Mouse (Mus musculus) midbrain, embryonic 15.5 days (tissue): ENCODE measurements around the gene Svbp. TPM values are rescaled to one million over a fixed set of nuclear protein-coding genes. Genes with fewer than 3 reads are reported as not detected.

ENCODE experiments used
- ATAC-seq: fragments of 200-750 bp; cut with Nextera tagmentation; replicated peaks from 2 replicates; pipeline ENCODE4 v1.8.0; 2017; ENCODE audit warnings: moderate TSS enrichment
- H3K27ac ChIP-seq: fragments of 300-500 bp; sonication (generic); 2 replicates; pipeline ENCODE4 v1.5.1; 2015; ENCODE audit warnings: mild to moderate bottlenecking, inconsistent platforms
- H3K27me3 ChIP-seq: fragments of 300-500 bp; sonication (generic); replicated peaks from 2 replicates; pipeline ENCODE4 v1.6.1; 2015; ENCODE audit warnings: inconsistent platforms
- H3K36me3 ChIP-seq: fragments of 300-500 bp; sonication (generic); replicated peaks from 2 replicates; pipeline ENCODE4 v1.6.1; 2015; ENCODE audit warnings: inconsistent platforms
- H3K4me1 ChIP-seq: fragments of 300-500 bp; sonication (generic); 2 replicates; pipeline ENCODE4 v1.6.1; 2015; ENCODE audit warnings: inconsistent platforms
- H3K4me2 ChIP-seq: fragments of 300-500 bp; sonication (generic); 2 replicates; pipeline ENCODE4 v1.6.1; 2015; ENCODE audit warnings: inconsistent platforms, mild to moderate bottlenecking, moderate library complexity
- H3K4me3 ChIP-seq: fragments of 300-500 bp; sonication (generic); 2 replicates; pipeline ENCODE4 v1.5.1; 2015; ENCODE audit warnings: mild to moderate bottlenecking, inconsistent platforms
- H3K9ac ChIP-seq: fragments of 300-500 bp; sonication (generic); 2 replicates; pipeline ENCODE4 v1.6.1; 2015; ENCODE audit warnings: mild to moderate bottlenecking, inconsistent platforms
- H3K9me3 ChIP-seq: fragments of 300-500 bp; sonication (generic); 2 replicates; pipeline ENCODE4 v1.6.1; 2016; ENCODE audit warnings: inconsistent platforms
- WGBS: fragments of 180-500 bp; shearing (Covaris S2); methylation state at CpG from one replicate; pipeline ENCODE4 v1.1.7; 2015; ENCODE audit warnings: mixed read lengths; 5-methylcytosine and 5-hydroxymethylcytosine counted together
- polyA plus RNA-seq: library from polyadenylated mRNA; unstranded; fragments of >200 nt; fragmentation: Nextera tagmentation; extraction: Ambion mirVana; gene quantifications from 2 replicates; pipeline ENCODE4 v1.2.1, GENCODE M21; 2015

Svbp gene
- polyA plus RNA-seq, 1 experiment from 2014 or later, result 238 TPM

- H3K4me1 ChIP-seq, result peaks cover 9% of the 10 kb centered on the region
- no peak for ATAC-seq
- no peaks in the 10 kb centered on the region for H3K27me3 ChIP-seq
- no peak overlapping the region for H3K4me3 ChIP-seq
- no peak overlapping the region for H3K9ac ChIP-seq
- no peaks in the 10 kb centered on the region for H3K36me3 ChIP-seq
- no peaks in the 10 kb centered on the region for H3K9me3 ChIP-seq
- WGBS, result 85% methylated on average over 4 of the region's 4 CpGs
- H3K4me2 ChIP-seq, result no peak overlapping the region
- no peak overlapping the region for H3K27ac ChIP-seq
Observed at GRCm38 (mm10) chr4:119192757-119193156, 2.3 kb upstream of the Svbp start.

- peak; percentile 7 for ATAC-seq
- 4% methylated on average over 18 of the region's 18 CpGs for WGBS
Observed at GRCm38 (mm10) chr4:119195582-119196320, 645 bp downstream of the Svbp start.

GRCm38 (mm10) chr4:119198105-119198504, 3.0 kb downstream of the Svbp start:
- Histone ChIP-seq H3K36me3 (peaks cover 6% of the 10 kb centered on the region; the same call in 1 of the 2 replicates), H3K9ac (no peak overlapping the region), H3K27me3 (no peaks in the 10 kb centered on the region), H3K9me3 (no peaks in the 10 kb centered on the region), H3K4me3 (no peak overlapping the region), H3K27ac (no peak overlapping the region), H3K4me2 (peak overlapping the region; percentile 58), H3K4me1 (peaks cover 21% of the 10 kb centered on the region)
- 87% methylated on average over 6 of the region's 6 CpGs for WGBS
- no peak for ATAC-seq

More at GRCm38 (mm10) chr4:119195582-119196320, 645 bp downstream of the Svbp start:
- Histone ChIP-seq H3K4me1 (peaks cover 21% of the 10 kb centered on the region), H3K9ac (peak overlapping the region; percentile 61), H3K36me3 (peaks cover under 1% of the 10 kb centered on the region; the same call in 1 of the 2 replicates), H3K4me2 (peak overlapping the region; percentile 58), H3K4me3 (peak overlapping the region; percentile 56), H3K27me3 (no peaks in the 10 kb centered on the region), H3K27ac (peak overlapping the region; percentile 77), H3K9me3 (no peaks in the 10 kb centered on the region)

- Histone ChIP-seq H3K9ac (no peak overlapping the region), H3K9me3 (no peaks in the 10 kb centered on the region), H3K4me1 (no peaks in the 10 kb centered on the region), H3K36me3 (peaks cover 6% of the 10 kb centered on the region; the same call in 1 of the 2 replicates), H3K4me3 (no peak overlapping the region), H3K27me3 (no peaks in the 10 kb centered on the region), H3K27ac (no peak overlapping the region), H3K4me2 (no peak overlapping the region)
- WGBS, result 17% methylated on average over 8 of the region's 8 CpGs
- ATAC-seq, result peak; percentile 75
Observed at GRCm38 (mm10) chr4:119204672-119205071, 9.6 kb downstream of the Svbp start.

GRCm38 (mm10) chr4:119216667-119217066, 21.6 kb downstream of the Svbp start:
- no peak for ATAC-seq
- H3K4me3 ChIP-seq, result no peak overlapping the region
- WGBS, result 83% methylated on average over 8 of the region's 8 CpGs
- no peaks in the 10 kb centered on the region for H3K9me3 ChIP-seq
- H3K4me1 ChIP-seq, result no peaks in the 10 kb centered on the region
- H3K36me3 ChIP-seq, result no peaks in the 10 kb centered on the region
- H3K4me2 ChIP-seq, result no peak overlapping the region
- H3K27me3 ChIP-seq, result no peaks in the 10 kb centered on the region
- H3K9ac ChIP-seq, result no peak overlapping the region
- no peak overlapping the region for H3K27ac ChIP-seq

- Histone ChIP-seq H3K4me2 (no peak within 1 kb of the TSS), H3K36me3 (no peaks in the 10 kb centered on the region), H3K9ac (no peak within 1 kb of the TSS), H3K4me3 (no peak within 1 kb of the TSS), H3K27ac (no peak within 1 kb of the TSS), H3K27me3 (no peaks in the 10 kb centered on the region), H3K4me1 (no peaks in the 10 kb centered on the region), H3K9me3 (no peaks in the 10 kb centered on the region)
- WGBS, result 8% methylated on average over 11 of the region's 11 CpGs
- peak; percentile 16; the same call in 1 of the 2 replicates for ATAC-seq
Observed at GRCm38 (mm10) chr4:119218169-119218568, 23.1 kb downstream of the Svbp start, which contains the start of gene Tmem269. TSS of gene Tmem269 (minus strand) at chr4:119218217.

- no peak for ATAC-seq
- H3K27me3 ChIP-seq, result no peaks in the 10 kb centered on the region
- H3K4me2 ChIP-seq, result no peak overlapping the region
- WGBS, result 83% methylated on average over 1 of the region's 1 CpGs
- no peak overlapping the region for H3K27ac ChIP-seq
- H3K36me3 ChIP-seq, result peaks cover 13% of the 10 kb centered on the region
- H3K4me3 ChIP-seq, result no peak overlapping the region
- H3K9ac ChIP-seq, result no peak overlapping the region
- no peaks in the 10 kb centered on the region for H3K9me3 ChIP-seq
- no peaks in the 10 kb centered on the region for H3K4me1 ChIP-seq
Observed at GRCm38 (mm10) chr4:119223696-119224095, 28.6 kb downstream of the Svbp start.

GRCm38 (mm10) chr4:119224534-119224933, 29.4 kb downstream of the Svbp start:
- H3K4me1 ChIP-seq, result no peaks in the 10 kb centered on the region
- no peak overlapping the region for H3K9ac ChIP-seq
- H3K36me3 ChIP-seq, result peaks cover 13% of the 10 kb centered on the region
- no peak for ATAC-seq
- H3K4me2 ChIP-seq, result no peak overlapping the region
- H3K27me3 ChIP-seq, result no peaks in the 10 kb centered on the region
- H3K9me3 ChIP-seq, result no peaks in the 10 kb centered on the region
- no peak overlapping the region for H3K4me3 ChIP-seq
- no peak overlapping the region for H3K27ac ChIP-seq
- 92% methylated on average over 3 of the region's 3 CpGs for WGBS

- no peaks in the 10 kb centered on the region for H3K4me1 ChIP-seq
- peaks cover 13% of the 10 kb centered on the region for H3K36me3 ChIP-seq
- no peaks in the 10 kb centered on the region for H3K9me3 ChIP-seq
- no peak overlapping the region for H3K4me2 ChIP-seq
- H3K4me3 ChIP-seq, result no peak overlapping the region
- WGBS, result 89% methylated on average over 9 of the region's 9 CpGs
- no peak for ATAC-seq
- no peak overlapping the region for H3K9ac ChIP-seq
- H3K27ac ChIP-seq, result no peak overlapping the region
- no peaks in the 10 kb centered on the region for H3K27me3 ChIP-seq
Observed at GRCm38 (mm10) chr4:119225719-119226118, 30.6 kb downstream of the Svbp start.

- no peak for ATAC-seq
Observed at GRCm38 (mm10) chr4:119226751-119227150, 31.6 kb downstream of the Svbp start.

GRCm38 (mm10) chr4:119232410-119233255, 37.5 kb downstream of the Svbp start, which contains the start of the genes AU022252 and P3h1:
TSS of gene AU022252 (minus strand) at chr4:119232712.
TSS of gene P3h1 (plus strand) at chr4:119232915.
- peak; percentile 96 for ATAC-seq
- H3K27me3 ChIP-seq, result no peaks in the 10 kb centered on the region
- peak within 1 kb of the TSS; percentile 77 for H3K4me2 ChIP-seq
- H3K9me3 ChIP-seq, result no peaks in the 10 kb centered on the region
- H3K36me3 ChIP-seq, result peaks cover 10% of the 10 kb centered on the region; the same call in 1 of the 2 replicates
- H3K27ac ChIP-seq, result peak within 1 kb of the TSS; percentile 52
- peak within 1 kb of the TSS; percentile 58 for H3K4me3 ChIP-seq
- WGBS, result under 1% methylated on average over 55 of the region's 71 CpGs
- peaks cover 16% of the 10 kb centered on the region for H3K4me1 ChIP-seq
- H3K9ac ChIP-seq, result peak within 1 kb of the TSS; percentile 66

More at GRCm38 (mm10) chr4:119226751-119227150, 31.6 kb downstream of the Svbp start:
- Histone ChIP-seq H3K4me1 (peaks cover 5% of the 10 kb centered on the region; the same call in 1 of the 2 replicates), H3K27me3 (no peaks in the 10 kb centered on the region), H3K27ac (no peak overlapping the region), H3K9ac (no peak overlapping the region), H3K4me2 (no peak overlapping the region), H3K4me3 (no peak overlapping the region), H3K36me3 (peaks cover 13% of the 10 kb centered on the region), H3K9me3 (no peaks in the 10 kb centered on the region)
- WGBS, result 96% methylated on average over 11 of the region's 11 CpGs
